Mouse (Mus musculus) forelimb bud, embryonic 11.5 days (tissue): ENCODE results near the gene Rbms1.
"Not testable (repeated sequence)": the region's sequence is repeated elsewhere in the genome, so short reads cannot be mapped to it uniquely, and the experiment has no call there.

Source experiments
- DNase-seq: peaks from one replicate; pipeline ENCODE4 v3.0.0-alpha.2; 2012; ENCODE audit warnings: low read depth, low spot score

The Rbms1 gene

DNA sequence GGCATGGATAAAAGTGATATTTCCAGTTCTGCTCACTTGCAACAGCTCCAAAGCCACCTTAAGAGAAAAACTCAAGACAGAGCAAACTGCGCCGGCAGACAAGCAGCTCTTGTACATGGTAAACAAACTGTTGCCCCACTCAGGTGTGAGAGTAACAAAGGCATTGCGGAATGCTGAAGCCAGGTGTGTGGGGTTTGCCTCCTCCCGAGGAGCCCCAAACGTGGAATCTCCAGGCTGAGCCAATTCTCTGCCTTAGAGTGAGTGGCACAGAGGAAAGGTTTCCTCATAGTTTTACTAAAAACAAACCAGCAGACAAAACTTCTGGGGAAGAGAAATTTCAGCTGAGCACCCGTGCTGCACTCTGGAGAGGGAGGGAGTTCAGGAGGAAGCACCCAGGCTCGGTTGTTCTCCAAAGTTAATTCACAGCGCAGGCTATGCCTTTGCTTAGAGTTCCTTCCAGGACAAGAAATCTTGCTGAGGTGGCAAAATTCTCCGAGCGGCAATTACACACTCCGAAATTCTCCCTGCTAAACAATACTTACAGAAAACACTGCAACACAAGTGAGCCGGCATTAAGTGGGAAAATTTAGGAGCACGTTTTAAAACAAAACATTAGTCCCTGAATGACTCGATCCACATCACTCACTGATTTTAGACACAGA, 111.8 kb downstream of the Rbms1 start:
- DNase-seq, result no peak

DNA sequence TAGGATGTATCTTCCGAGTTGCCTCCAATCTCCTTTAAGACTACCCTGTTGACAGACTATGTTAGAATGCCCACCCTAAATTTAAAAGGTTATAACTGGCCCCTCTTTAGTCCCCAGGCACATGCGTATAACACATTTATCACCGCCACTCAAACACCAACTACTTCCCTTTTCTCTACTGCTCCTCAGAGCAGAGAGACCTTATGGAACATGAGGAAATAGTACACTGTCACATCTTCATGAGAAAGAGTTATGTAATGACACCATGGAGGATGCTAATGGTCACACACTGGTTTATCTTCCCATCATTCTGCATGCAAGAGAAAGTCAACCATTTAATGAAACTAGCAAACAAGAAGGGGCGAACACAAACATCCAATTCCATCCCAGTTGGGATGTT, 114.5 kb downstream of the Rbms1 start:
- DNase-seq, result no peak

DNA sequence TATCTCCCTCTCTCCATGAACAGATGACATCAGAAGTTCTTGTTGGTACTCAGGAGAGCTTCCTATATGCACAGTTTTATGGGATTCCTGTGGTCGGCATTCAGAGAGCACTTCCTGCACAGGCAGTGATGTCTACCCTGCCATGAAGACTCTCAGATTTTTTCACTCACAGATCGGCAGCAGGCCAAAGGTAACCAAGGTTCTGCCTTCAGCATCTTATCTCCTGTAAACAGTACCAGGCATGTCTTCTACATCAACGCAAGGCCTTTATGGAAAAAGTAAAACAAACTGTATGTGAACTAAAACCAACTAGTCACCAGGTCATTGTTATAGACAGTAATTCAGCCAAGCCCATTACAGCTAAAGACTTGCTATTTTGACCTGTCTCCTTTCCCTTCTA, 115.0 kb downstream of the Rbms1 start:
- no peak for DNase-seq

DNA sequence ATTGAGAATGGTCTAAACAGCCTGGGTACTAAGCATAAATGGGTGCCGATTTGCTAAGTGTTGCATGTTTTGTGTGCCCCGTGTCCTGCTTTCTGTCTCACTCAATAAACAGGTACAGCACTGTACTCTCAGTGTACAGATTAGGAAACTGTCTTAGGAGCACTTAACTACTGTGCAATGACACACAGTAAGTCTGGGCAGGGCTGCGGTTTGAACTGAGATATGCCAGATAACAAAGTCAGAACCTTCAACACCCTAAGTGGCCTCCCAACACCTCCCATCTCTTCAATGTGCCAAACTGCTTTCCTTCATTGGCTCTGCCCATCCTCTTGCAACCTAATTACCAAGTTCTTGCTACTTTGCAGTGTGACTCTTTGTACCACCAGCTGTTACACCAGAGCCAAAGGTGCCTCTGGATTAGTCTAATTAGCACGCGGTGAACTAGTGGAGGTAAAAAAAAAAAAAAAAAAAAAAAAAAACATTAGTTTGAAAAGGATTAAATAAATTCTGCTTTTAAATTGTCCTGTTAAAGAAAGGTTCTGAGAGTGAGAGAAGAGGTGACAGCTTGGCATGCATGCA, 117.6 kb downstream of the Rbms1 start:
- no peak for DNase-seq

DNA sequence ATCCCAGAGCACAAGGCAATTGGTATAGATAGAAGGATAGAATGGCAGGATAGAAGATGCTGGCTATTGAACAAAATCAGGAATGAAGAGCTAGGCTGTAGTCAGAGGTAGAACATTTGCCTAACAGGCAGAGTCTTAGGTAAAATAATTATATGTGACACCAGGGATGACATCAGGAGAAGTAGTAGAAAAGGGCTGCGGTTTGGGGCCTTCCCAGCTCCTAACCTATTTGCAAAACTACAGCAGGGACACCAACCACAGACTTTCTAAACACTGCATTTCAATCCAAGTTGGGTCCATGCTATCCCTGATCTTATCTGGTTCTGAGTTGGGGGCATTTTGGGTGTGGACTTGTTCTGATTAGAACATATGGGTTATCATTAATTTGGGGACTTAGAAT, 118.7 kb downstream of the Rbms1 start:
- no peak for DNase-seq

DNA sequence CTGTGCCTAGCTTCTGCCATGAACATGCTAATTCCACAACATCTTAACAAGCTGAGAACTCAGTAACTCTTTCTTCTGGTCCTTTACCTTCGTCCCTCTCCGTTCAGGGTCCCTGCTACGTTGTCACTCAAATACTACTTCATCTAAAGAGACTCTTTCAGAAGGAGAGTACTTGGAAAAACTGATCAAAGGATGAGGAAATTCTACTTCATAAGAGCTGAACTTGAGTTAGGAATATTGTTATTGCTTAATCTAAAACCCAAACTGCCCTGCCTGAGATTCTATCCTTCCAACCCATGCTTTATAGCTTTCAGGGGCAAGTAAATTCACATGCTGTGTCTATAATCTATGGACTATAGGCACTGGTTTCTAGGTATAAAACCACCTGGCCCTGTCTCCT, 119.4 kb downstream of the Rbms1 start:
- DNase-seq, result no peak

DNA sequence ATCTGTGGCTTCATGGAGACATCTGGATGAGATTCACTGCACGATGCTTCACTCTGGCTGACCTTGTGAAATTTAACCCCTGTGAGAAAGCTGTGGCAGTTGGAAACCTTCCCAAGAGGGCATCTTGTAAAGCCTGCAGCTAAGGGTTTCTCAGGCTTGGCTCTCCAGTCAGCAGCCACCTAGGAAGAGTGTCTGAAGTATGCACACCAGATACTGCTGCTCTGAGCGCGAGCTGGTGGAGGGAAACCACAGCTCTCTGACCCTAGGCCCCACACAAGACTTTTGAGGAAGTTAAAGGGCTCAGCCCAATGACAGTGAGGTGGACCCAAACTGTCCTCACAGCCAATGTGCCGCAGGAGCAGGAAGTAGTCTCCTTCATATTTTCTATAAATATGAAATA, 120.0 kb downstream of the Rbms1 start:
- DNase-seq, result peak; percentile 35

DNA sequence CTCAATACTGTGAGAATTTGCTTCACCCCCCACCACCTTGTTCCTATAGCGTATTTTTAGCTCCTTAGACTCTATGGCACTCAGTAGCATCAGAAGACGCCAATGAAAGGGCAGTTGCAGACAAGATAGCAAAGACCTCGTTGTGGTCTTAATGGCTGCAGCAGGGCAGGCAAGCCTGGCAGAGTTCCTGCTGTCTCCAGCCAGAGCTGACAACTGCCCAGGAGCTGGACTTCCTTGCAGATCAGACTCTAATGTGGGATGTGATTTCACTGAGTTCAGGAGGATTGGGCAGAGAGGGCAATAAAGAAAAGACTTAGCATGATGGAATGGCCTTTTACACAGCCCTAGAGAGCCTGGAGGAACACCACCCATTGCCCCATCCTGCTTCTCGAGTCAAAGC, 122.1 kb downstream of the Rbms1 start:
- DNase-seq, result no peak

DNA sequence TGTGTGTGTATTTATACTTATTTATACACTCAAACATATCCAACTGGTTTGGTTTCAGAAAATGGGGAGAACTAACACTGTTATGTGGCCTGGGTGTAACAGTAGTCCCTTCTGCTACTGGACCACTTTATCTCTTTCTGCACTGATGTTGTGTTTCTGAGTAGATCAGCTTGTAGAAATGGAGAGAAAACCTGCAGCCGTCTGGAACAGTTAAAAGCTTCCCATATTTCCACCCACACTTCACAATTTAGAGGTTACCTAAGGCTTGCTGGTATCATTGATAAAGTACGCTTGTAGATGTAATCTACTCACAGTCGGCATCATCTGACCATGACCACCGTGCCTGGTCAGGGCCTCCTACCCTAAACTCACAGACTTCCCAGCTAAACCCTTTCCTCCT, 123.5 kb downstream of the Rbms1 start:
- no peak for DNase-seq

DNA sequence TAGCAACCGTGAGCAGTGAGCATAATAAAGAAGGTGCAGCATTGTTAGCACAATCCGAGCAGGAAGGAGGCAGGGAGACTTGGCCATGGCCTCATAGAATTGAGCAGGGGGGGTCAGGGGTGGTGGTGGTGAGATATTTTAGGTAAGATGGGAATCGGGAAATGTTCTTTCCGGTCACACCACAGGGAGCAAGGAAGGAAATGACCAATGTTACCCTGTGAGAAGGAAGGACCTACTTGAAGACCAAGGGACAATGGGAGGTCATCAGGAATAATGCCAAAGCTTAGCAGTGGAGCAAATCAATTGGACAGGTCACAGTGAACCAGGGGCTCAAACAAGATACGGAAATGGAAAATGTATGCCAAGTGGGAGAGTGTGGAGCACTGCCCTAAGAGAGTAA, 124.1 kb downstream of the Rbms1 start:
- DNase-seq, result no peak

DNA sequence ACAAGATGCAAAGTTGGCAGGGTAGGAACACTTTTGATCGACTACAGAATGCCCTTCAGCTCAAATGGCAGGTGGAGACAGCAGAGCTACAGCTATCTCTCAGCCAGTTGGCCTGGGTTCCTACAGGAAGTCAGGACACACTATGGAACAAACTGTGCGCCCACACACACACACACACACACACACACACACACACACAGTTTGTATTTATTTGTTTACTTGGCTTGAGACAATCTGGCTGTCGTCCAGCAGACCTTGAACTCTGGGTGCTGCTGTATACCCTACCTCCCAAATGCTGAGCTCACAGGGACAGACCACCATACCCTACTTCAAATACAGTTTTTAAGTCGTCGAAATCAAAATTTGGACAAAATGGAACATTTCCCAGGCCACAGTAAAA, 125.4 kb downstream of the Rbms1 start:
- DNase-seq, result no peak

DNA sequence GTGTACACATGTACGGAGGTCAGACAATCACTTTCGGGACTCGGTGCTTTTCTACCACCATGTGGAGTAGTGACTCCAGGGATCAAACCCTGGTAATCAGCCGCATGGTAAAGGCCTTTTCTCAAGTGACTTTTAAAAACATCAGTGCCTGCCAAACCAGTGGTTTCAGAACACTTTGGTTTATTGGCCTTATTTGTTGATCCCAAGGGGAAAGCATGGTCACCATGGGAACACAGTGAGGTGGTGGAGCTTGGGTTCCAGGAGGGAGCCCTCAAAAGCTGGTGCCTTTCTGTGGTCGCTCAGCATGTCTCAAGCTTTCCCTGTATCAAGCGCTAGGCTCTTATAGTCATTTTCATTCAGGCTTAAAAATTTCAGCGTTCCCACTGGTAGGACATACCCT, 126.8 kb downstream of the Rbms1 start:
- DNase-seq, result no peak

DNA sequence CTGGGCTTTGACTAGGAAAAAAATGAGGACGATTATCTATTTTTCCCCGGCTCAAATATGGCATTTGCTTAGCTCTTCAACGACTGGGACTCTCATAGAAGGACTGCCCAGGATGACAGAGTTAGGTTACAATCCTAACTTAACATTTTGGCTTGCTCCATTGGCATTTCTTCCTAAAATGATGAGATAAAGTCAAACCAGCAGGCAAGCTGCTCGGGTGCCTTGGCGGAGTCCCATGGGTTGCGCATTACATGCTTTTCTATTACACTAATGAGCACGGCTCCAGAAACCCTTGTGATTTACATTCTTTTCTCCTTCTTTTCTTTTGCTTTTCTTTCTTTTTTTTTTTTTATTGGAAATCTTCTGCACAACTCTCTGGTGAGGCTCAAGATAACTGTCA, 128.7 kb downstream of the Rbms1 start:
- DNase-seq, result no peak

DNA sequence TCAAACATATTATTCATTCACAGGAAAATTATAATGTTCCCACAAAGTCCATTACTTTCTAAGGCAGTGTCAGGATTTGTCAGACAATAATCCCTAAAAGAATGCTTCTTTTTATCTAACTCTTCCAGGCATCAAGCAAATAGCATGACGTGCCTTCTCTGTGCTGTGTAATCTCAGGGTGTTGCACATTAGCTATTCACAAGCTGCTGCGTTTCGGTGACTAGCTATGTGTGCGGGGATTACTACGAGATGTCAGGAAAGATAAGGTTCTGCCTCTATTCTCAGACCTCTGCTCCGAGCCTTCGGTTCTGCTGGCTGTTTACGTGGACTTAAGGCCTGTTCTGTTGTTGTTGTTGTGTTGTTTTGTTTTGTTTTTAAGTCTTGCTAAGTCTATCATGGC, 130.7 kb downstream of the Rbms1 start:
- no peak for DNase-seq

DNA sequence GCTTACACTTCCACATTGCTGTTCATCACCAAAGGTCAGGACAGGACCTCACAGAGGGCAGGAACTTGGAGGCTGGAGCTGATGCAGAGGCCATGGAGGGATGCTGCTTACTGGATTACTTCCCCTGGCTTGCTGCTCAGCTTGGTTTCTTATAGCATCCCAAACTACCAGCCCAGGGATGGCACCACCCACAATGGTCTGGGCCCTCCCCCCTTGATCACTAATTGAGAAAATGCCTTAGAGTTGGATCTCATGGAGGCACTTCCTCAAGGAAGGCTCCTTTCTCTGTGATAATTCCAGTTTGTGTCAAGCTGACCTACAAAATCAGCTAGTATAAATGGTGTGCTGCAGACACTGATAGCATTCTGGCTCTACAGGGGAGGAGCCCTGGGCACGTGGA, 132.5 kb downstream of the Rbms1 start:
- not testable (repeated sequence) for DNase-seq

DNA sequence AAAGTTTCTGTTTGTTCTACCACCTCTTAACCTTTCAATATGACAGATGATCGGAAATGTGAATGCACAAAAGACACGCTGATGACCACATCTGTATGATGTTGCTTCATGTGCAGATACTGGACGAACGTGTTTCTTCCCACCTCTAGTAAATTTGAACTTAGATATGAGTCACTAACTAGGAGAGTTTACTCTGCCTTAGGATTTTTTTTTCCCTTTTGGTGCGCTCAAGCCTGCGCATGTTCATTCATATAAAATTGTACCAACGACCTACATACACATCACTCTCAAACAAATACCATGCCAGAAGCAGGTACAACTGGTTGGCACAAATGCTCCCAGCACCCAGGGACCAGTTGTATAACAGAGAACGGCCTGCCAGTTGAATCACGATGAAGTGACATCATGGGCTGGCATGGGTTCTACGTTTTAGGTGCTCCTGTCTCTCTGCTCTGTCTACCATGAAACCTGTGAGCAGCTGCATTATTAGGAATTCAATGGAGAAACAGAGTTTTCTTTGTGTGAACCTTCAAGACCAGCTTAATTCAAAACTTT, 134.0 kb downstream of the Rbms1 start:
- no peak for DNase-seq

DNA sequence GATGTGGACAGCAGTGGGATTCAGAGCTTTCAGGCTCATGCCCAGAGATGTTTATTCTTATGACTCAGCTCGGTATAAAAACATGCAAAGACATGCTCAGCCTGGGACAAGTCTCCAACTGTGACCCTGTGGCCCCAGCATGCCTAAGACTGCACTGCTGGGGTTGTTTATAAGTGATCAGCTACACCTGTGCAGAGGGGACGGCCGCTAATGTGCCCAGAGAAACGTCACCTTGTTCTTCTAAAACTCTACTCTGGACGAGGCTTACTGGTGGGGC, 135.9 kb downstream of the Rbms1 start:
- no peak for DNase-seq

DNA sequence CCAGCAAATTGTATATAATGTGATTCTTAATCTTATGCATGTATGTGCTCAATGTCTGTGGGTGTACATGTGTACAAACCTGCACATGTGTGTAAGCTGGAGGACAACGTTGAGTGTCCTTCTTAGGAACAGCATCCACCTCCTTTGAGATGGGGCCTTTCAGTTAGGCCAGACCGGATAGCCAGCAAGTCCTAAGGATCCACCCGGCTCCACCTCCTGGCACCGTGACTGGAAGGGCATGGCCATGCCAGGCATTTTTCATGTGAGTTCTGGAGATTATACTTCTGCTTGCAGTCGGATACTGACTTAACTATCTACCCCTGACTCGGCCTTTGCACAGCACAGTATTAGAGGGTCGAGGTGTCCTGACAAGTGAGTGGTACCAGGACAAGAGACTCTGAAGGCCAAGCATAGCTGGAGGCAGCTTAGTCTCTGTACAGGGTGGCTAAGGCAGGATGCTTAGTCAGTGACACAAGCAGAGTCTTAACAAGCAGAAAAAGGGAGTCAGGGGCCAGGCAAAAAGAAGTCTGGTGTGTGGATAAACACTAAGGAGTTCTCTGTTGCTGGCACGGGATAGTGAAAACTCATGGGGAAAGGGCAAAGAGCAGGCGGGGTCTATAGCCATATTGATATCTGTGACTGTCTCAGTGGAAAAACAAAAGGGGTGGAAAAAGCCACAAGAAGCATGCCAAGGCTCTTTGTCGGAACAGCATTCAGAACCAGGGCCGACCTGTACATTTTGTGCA, 136.4 kb downstream of the Rbms1 start:
- DNase-seq, result no peak

DNA sequence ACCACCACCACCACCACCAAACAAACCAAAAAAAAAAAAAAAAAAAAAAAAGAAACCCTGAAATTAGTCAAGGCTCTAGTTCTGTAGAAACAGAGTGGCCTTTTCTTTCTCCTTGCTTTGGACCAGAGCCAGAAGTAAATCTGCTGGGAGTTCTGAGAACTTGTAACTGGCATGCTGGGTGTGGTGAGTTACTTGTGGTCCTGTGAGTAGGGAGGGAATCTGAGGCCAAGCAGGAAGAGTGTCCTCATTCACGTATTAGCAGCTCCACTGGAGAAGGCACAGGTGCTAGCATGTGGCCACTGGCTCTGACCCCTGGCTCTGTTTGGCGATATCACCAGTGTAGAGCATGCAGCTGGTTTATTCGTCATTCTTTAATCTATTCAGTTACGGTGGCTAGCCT, 137.3 kb downstream of the Rbms1 start:
- no peak for DNase-seq

DNA sequence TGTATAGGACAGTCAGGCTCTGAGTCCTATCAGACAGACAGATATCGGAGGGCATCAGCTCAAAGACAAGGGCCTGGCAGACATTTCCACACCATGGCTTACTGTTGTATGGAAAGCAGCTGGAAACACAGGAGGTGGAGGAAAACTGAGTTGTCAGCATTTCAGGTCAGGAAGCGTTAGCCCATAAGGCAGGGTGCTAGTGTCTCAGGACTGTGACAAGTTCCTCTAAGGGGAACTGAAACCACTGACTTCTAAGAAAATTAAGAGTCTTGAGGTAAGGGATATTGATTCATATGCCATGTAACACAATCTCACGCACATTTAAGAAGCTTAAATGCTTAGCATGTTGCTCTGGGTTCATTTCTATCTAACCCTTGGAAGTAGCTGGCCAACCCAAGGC, 141.4 kb downstream of the Rbms1 start:
- no peak for DNase-seq

DNA sequence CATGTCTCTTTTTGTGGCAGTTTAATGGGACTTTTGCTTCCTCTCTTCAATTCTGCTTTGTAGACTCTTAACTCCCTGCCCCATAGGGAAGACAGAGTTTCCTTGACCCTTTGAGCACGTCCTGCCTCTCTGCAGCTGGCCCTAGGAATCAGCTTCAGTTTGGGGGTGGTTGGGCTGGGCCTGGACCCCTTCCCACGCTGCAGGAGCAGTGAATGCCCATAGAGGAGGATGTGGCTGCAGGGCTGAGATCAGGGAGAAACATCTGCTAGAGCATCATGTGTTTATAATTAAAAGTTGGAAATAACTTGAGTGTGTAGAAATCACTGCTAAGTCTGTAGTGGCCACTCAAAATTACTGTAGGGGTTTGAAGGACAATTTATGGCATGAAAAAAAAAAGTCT, 144.4 kb downstream of the Rbms1 start:
- no peak for DNase-seq

DNA sequence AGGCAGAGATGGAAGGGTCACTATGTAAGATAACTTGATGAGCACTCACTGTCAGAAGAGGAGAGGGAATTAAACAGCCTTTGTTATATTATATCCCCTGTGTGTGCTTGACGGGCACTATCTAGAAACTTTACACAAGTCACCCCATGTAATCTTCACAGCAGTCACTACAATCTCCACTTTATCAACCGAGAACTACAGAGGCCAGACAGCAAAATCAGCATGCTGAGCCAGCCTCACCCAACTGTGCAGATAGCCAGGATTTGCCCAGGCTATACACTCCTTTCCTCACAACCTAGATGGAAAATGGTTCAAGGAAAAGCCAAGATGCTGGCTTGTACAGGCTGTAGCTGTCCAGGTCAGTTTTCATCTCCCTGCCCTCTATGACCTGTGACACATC, 146.7 kb downstream of the Rbms1 start:
- DNase-seq, result no peak

DNA sequence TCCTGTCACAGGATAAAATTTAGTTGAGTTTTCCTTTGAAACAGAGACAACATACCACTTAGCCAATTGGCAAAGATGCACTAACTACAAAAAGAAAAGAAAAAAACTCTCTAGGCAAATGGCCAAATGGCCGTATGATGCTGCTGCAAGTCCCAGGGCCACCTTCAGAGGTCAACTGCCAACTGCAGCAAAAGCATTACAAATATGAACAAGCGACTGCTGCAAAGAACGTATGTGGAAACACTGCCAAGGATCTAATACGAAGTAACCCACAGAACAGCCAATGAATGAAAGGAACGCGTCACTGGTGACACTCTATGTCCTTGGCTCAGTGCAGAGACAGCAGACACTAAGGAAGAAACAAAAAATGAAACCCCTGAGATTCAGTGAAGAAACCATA, 148.2 kb downstream of the Rbms1 start:
- no peak for DNase-seq
